Mouse (Mus musculus): Measurements from ENCODE around the gene Efemp2. TPM values are rescaled to one million over a fixed set of nuclear protein-coding genes. Genes with fewer than 3 reads are reported as not detected.

The Efemp2 gene
- total RNA-seq, 2 experiments from 2014 or later, result 0.42 to 1.2 TPM

Other genes with a start within 250 kb of the Efemp2 start
- 45.4 and 45.7 TPM in 2 replicates for gene Pacs1, start 200.8 kb upstream of the Efemp2 start, total RNA-seq (2015)
- 14.2 and 25.4 TPM in 2 replicates for gene Pacs1, start 200.8 kb upstream of the Efemp2 start, total RNA-seq (2017)
- 109 TPM in 2 replicates for gene Sf3b2, start 178.5 kb upstream of the Efemp2 start, total RNA-seq (2015)
- gene Sf3b2, start 178.5 kb upstream of the Efemp2 start, total RNA-seq (2017), result 240 and 249 TPM in 2 replicates
- gene Gal3st3, start 175.6 kb upstream of the Efemp2 start, total RNA-seq (2015), result not detected in 2 replicates
- gene Gal3st3, start 175.6 kb upstream of the Efemp2 start, total RNA-seq (2017), result not detected in 2 replicates
- not detected in 2 replicates for gene Catsper1, start 138.2 kb upstream of the Efemp2 start, total RNA-seq (2015)
- not detected in 2 replicates for gene Catsper1, start 138.2 kb upstream of the Efemp2 start, total RNA-seq (2017)
- gene Cst6, start 124.4 kb upstream of the Efemp2 start, total RNA-seq (2015), result not detected in 2 replicates
- not detected in 2 replicates for gene Cst6, start 124.4 kb upstream of the Efemp2 start, total RNA-seq (2017)
- gene Eif1ad, start 107.2 kb upstream of the Efemp2 start, total RNA-seq (2015), result 19.7 and 25.8 TPM in 2 replicates
- 33.1 and 37.4 TPM in 2 replicates for gene Eif1ad, start 107.2 kb upstream of the Efemp2 start, total RNA-seq (2017)
- gene Banf1, start 106.8 kb upstream of the Efemp2 start, total RNA-seq (2015), result 269 and 297 TPM in 2 replicates
- 29.3 and 29.6 TPM in 2 replicates for gene Banf1, start 106.8 kb upstream of the Efemp2 start, total RNA-seq (2017)
- gene Sart1, start 85.3 kb upstream of the Efemp2 start, total RNA-seq (2015), result 47.2 and 57.3 TPM in 2 replicates
- 62.2 and 64.6 TPM in 2 replicates for gene Sart1, start 85.3 kb upstream of the Efemp2 start, total RNA-seq (2017)
- gene Tsga10ip, start 71.4 kb upstream of the Efemp2 start, total RNA-seq (2015), result not detected in 2 replicates
- gene Tsga10ip, start 71.4 kb upstream of the Efemp2 start, total RNA-seq (2017), result not detected in 2 replicates
- gene Drap1, start 49.0 kb upstream of the Efemp2 start, total RNA-seq (2015), result 62.3 and 72.3 TPM in 2 replicates
- gene Drap1, start 49.0 kb upstream of the Efemp2 start, total RNA-seq (2017), result 53.7 and 59.0 TPM in 2 replicates
- gene AI837181, start 48.8 kb upstream of the Efemp2 start, total RNA-seq (2015), result 20.3 and 23.7 TPM in 2 replicates
- gene AI837181, start 48.8 kb upstream of the Efemp2 start, total RNA-seq (2017), result 8.9 and 15.6 TPM in 2 replicates
- gene Fosl1, start 26.4 kb upstream of the Efemp2 start, total RNA-seq (2015), result 0.48 and 1.2 TPM in 2 replicates
- 0.69 and 0.95 TPM in 2 replicates for gene Fosl1, start 26.4 kb upstream of the Efemp2 start, total RNA-seq (2017)
- 0.80 and 1.1 TPM in 2 replicates for gene Ccdc85b, start 16.1 kb upstream of the Efemp2 start, total RNA-seq (2015)
- 1.7 TPM in 2 replicates for gene Ccdc85b, start 16.1 kb upstream of the Efemp2 start, total RNA-seq (2017)
- gene Fibp, start 13.3 kb upstream of the Efemp2 start, total RNA-seq (2015), result 55.8 and 64.9 TPM in 2 replicates
- gene Fibp, start 13.3 kb upstream of the Efemp2 start, total RNA-seq (2017), result 93.9 and 115 TPM in 2 replicates
- 5.7 and 12.6 TPM in 2 replicates for gene Ctsw, start 5.4 kb upstream of the Efemp2 start, total RNA-seq (2015)
- gene Ctsw, start 5.4 kb upstream of the Efemp2 start, total RNA-seq (2017), result 5.9 and 9.1 TPM in 2 replicates
- 16.2 and 16.6 TPM in 2 replicates for gene Mus81, start 14.4 kb downstream of the Efemp2 start, total RNA-seq (2015)
- gene Mus81, start 14.4 kb downstream of the Efemp2 start, total RNA-seq (2017), result 9.2 and 13.8 TPM in 2 replicates
- gene Cfl1, start 16.5 kb downstream of the Efemp2 start, total RNA-seq (2015), result 2,162 and 2,175 TPM in 2 replicates
- 1,771 and 1,778 TPM in 2 replicates for gene Cfl1, start 16.5 kb downstream of the Efemp2 start, total RNA-seq (2017)
- 1.8 and 2.1 TPM in 2 replicates for gene 1700020D05Rik, start 29.8 kb downstream of the Efemp2 start, total RNA-seq (2015)
- 0.49 and 1.5 TPM in 2 replicates for gene 1700020D05Rik, start 29.8 kb downstream of the Efemp2 start, total RNA-seq (2017)
- 2.7 and 4.8 TPM in 2 replicates for gene Snx32, start 36.6 kb downstream of the Efemp2 start, total RNA-seq (2015)
- 1.5 and 3.0 TPM in 2 replicates for gene Snx32, start 36.6 kb downstream of the Efemp2 start, total RNA-seq (2017)
- gene Ovol1, start 86.7 kb downstream of the Efemp2 start, total RNA-seq (2015), result 0.07 and 0.14 TPM in 2 replicates
- gene Ovol1, start 86.7 kb downstream of the Efemp2 start, total RNA-seq (2017), result 0.07 TPM in 1 of 2 replicates, not detected in the other
- 18.3 and 23.2 TPM in 2 replicates for gene Ap5b1, start 94.1 kb downstream of the Efemp2 start, total RNA-seq (2015)
- gene Ap5b1, start 94.1 kb downstream of the Efemp2 start, total RNA-seq (2017), result 16.4 and 22.5 TPM in 2 replicates
- 116 and 125 TPM in 2 replicates for gene Rnaseh2c, start 127.9 kb downstream of the Efemp2 start, total RNA-seq (2015)
- gene Rnaseh2c, start 127.9 kb downstream of the Efemp2 start, total RNA-seq (2017), result 94.6 and 136 TPM in 2 replicates
- 34.2 and 47.8 TPM in 2 replicates for gene Kat5, start 136.3 kb downstream of the Efemp2 start, total RNA-seq (2015)
- 69.4 and 73.9 TPM in 2 replicates for gene Kat5, start 136.3 kb downstream of the Efemp2 start, total RNA-seq (2017)
- gene Rela, start 163.5 kb downstream of the Efemp2 start, total RNA-seq (2015), result 51.9 and 56.6 TPM in 2 replicates
- 46.1 and 47.8 TPM in 2 replicates for gene Rela, start 163.5 kb downstream of the Efemp2 start, total RNA-seq (2017)
- gene Sipa1, start 189.8 kb downstream of the Efemp2 start, total RNA-seq (2015), result 50.8 and 65.8 TPM in 2 replicates
- gene Sipa1, start 189.8 kb downstream of the Efemp2 start, total RNA-seq (2017), result 50.1 and 78.7 TPM in 2 replicates
- gene Map3k11, start 214.8 kb downstream of the Efemp2 start, total RNA-seq (2015), result 30.3 and 35.3 TPM in 2 replicates
- 39.8 and 50.8 TPM in 2 replicates for gene Map3k11, start 214.8 kb downstream of the Efemp2 start, total RNA-seq (2017)
- 25.9 and 33.1 TPM in 2 replicates for gene Pcnx3, start 215.0 kb downstream of the Efemp2 start, total RNA-seq (2015)
- gene Pcnx3, start 215.0 kb downstream of the Efemp2 start, total RNA-seq (2017), result 19.3 and 19.6 TPM in 2 replicates
- gene Kcnk7, start 230.4 kb downstream of the Efemp2 start, total RNA-seq (2015), result not detected in 2 replicates
- gene Kcnk7, start 230.4 kb downstream of the Efemp2 start, total RNA-seq (2017), result not detected in 2 replicates